Mouse (Mus musculus) MEL (cell line): ENCODE data around the gene Gm20388.

ENCODE experiments used
- BHLHE40 ChIP-seq: IDR thresholded peaks from 2 replicates; pipeline ENCODE4 v1.6.1; 2012; ENCODE audit warnings: low read depth, mild to moderate bottlenecking, inconsistent platforms, low read length, improper control_type of control experiment, borderline replicate concordance
- CTCF ChIP-seq, 3 experiments: IDR thresholded peaks in 2 of 3; conservative IDR thresholded peaks in 1 of 3; 2 replicates each; pipeline ENCODE4 v1.5.1; 2011 to 2012; ENCODE audit warnings: low read length in 3 of 3, low read depth in 2 of 3, mild to moderate bottlenecking in 2 of 3, improper control_type of control experiment in 1 of 3, inconsistent platforms in 1 of 3, mixed read lengths in 1 of 3, moderate library complexity in 1 of 3; ENCODE audit not compliant: control insufficient read depth in 1 of 3, insufficient read depth in 1 of 3, poor library complexity in 1 of 3, severe bottlenecking in 1 of 3
- E2F4 ChIP-seq: IDR thresholded peaks from 2 replicates; pipeline ENCODE4 v1.6.1; 2011; ENCODE audit warnings: low read depth, low read length, improper control_type of control experiment, borderline replicate concordance
- HCFC1 ChIP-seq: IDR thresholded peaks from 2 replicates; pipeline ENCODE4 v1.6.1; 2012; ENCODE audit warnings: low read depth, mild to moderate bottlenecking, inconsistent platforms, low read length, improper control_type of control experiment, moderate library complexity
- MYB ChIP-seq: IDR thresholded peaks from 2 replicates; pipeline ENCODE4 v1.6.1; 2011; ENCODE audit warnings: mild to moderate bottlenecking, low read depth, low read length, improper control_type of control experiment
- POLR2A ChIP-seq, 2 experiments: IDR thresholded peaks; 2 replicates each; pipeline ENCODE4 v1.6.1; 2011 to 2012; ENCODE audit warnings: low read length in 2 of 2, mild to moderate bottlenecking in 2 of 2, control low read depth in 1 of 2, improper control_type of control experiment in 1 of 2, low read depth in 1 of 2, moderate library complexity in 1 of 2; ENCODE audit not compliant: control insufficient read depth in 1 of 2, insufficient read depth in 1 of 2, poor library complexity in 1 of 2
- RAD21 ChIP-seq: IDR thresholded peaks from 2 replicates; pipeline ENCODE4 v1.6.1; 2011; ENCODE audit warnings: mild to moderate bottlenecking, low read depth, low read length, improper control_type of control experiment
- RCOR1 ChIP-seq: IDR thresholded peaks from 2 replicates; pipeline ENCODE4 v1.6.1; 2012; ENCODE audit warnings: low read depth, mild to moderate bottlenecking, inconsistent platforms, low read length, improper control_type of control experiment
- UBTF ChIP-seq: IDR thresholded peaks from 2 replicates; pipeline ENCODE4 v1.6.1; 2012; ENCODE audit warnings: low read depth, mild to moderate bottlenecking, inconsistent platforms, low read length, improper control_type of control experiment, moderate library complexity, borderline replicate concordance; ENCODE audit not compliant: insufficient read depth
- USF1 ChIP-seq: IDR thresholded peaks from 2 replicates; pipeline ENCODE4 v1.6.1; 2014; ENCODE audit warnings: low read depth, mild to moderate bottlenecking, inconsistent platforms, low read length, improper control_type of control experiment, moderate library complexity
- ZMIZ1 ChIP-seq: IDR thresholded peaks from 2 replicates; pipeline ENCODE4 v1.6.1; 2012; ENCODE audit warnings: low read depth, mild to moderate bottlenecking, inconsistent platforms, low read length, improper control_type of control experiment, moderate library complexity
- ZNF384 ChIP-seq: IDR thresholded peaks from 2 replicates; pipeline ENCODE4 v1.6.1; 2012; ENCODE audit warnings: low read depth, mild to moderate bottlenecking, inconsistent platforms, low read length, improper control_type of control experiment

- no peak for TF ChIP-seq USF1
- TF ChIP-seq POLR2A (IDR thresholded peaks at IDR 0.05; ENCODE audit: control insufficient read depth in 1 of 2, insufficient read depth in 1 of 2, low read depth in 1 of 2, low read length in 2 of 2, poor library complexity in 1 of 2), result no peak
- TF ChIP-seq CTCF (IDR thresholded peaks at IDR 0.05 in 2 of 3, conservative IDR thresholded peaks at IDR 0.05 in 1 of 3; ENCODE audit: control insufficient read depth in 1 of 3, insufficient read depth in 1 of 3, low read depth in 2 of 3, low read length in 3 of 3, poor library complexity in 1 of 3, severe bottlenecking in 1 of 3), result no peak
- no peak for TF ChIP-seq RCOR1
- no peak for TF ChIP-seq E2F4
- TF ChIP-seq ZNF384, result no peak
- TF ChIP-seq MYB, result no peak
- no peak for TF ChIP-seq RAD21
- TF ChIP-seq ZMIZ1, result no peak
- no peak for TF ChIP-seq BHLHE40
- no peak for TF ChIP-seq UBTF
- no peak for TF ChIP-seq HCFC1
Observed at GRCm38 (mm10) chr8:122512392-122512791, 2601.8 kb downstream of the Gm20388 start.
